Mouse (Mus musculus) stomach, embryonic 16.5 days (tissue): Measurements from ENCODE around the gene Tex48. TPM values are rescaled to one million over a fixed set of nuclear protein-coding genes. Genes with fewer than 3 reads are reported as not detected.

ENCODE experiments used
- ATAC-seq: fragments of 200-750 bp; cut with Nextera tagmentation; 2 replicates; pipeline ENCODE4 v1.8.0; 2017; ENCODE audit warnings: moderate number of reproducible peaks, moderate TSS enrichment; ENCODE audit not compliant: insufficient read depth, low FRiP score
- H3K27ac ChIP-seq: fragments of 300-500 bp; sonication (generic); 2 replicates; pipeline ENCODE4 v1.5.1; 2014; ENCODE audit warnings: low read length
- H3K27me3 ChIP-seq: fragments of 300-500 bp; sonication (generic); 2 replicates; pipeline ENCODE4 v1.6.1; 2014; ENCODE audit warnings: low read length, control low read depth, mixed read lengths; ENCODE audit not compliant: control insufficient read depth, insufficient read depth
- H3K36me3 ChIP-seq: fragments of 300-500 bp; sonication (generic); 2 replicates; pipeline ENCODE4 v1.6.1; 2014; ENCODE audit warnings: low read length; ENCODE audit not compliant: control insufficient read depth, insufficient read depth
- H3K4me1 ChIP-seq: fragments of 300-500 bp; sonication (generic); 2 replicates; pipeline ENCODE4 v1.6.1; 2014; ENCODE audit warnings: low read length, control low read depth, mixed read lengths; ENCODE audit not compliant: control insufficient read depth, insufficient read depth
- H3K4me2 ChIP-seq: fragments of 300-500 bp; sonication (generic); 2 replicates; pipeline ENCODE4 v1.6.1; 2014; ENCODE audit warnings: low read depth, low read length, mixed read lengths
- H3K4me3 ChIP-seq: fragments of 300-500 bp; sonication (generic); replicated peaks from 2 replicates; pipeline ENCODE4 v1.5.1; 2014; ENCODE audit warnings: mild to moderate bottlenecking, low read length
- H3K9ac ChIP-seq: fragments of 300-500 bp; sonication (generic); 2 replicates; pipeline ENCODE4 v1.6.1; 2014; ENCODE audit warnings: low read length
- H3K9me3 ChIP-seq: fragments of 300-500 bp; sonication (generic); replicated peaks from 2 replicates; pipeline ENCODE4 v1.6.1; 2016; ENCODE audit warnings: low read length, control low read depth; ENCODE audit not compliant: control insufficient read depth
- WGBS: fragments of 180-500 bp; shearing (Covaris S2); extraction: QIAGEN DNeasy Blood & Tissue Kit; methylation state at CpG from one replicate; pipeline ENCODE4 v1.1.7; 2014; 5-methylcytosine and 5-hydroxymethylcytosine counted together
- polyA plus RNA-seq: library from polyadenylated mRNA; unstranded; fragments of >200 nt; fragmentation: Nextera tagmentation; extraction: Ambion mirVana; gene quantifications from 2 replicates; pipeline ENCODE4 v1.2.1, GENCODE M21; 2015

The Tex48 gene
- polyA plus RNA-seq, 1 experiment from 2014 or later, result not detected

- no peak overlapping the region for H3K9ac ChIP-seq
- no peaks in the 10 kb centered on the region for H3K4me1 ChIP-seq
- no peak overlapping the region for H3K27ac ChIP-seq
- no peak overlapping the region for H3K4me3 ChIP-seq
- WGBS, result 86% methylated on average over 3 of the region's 3 CpGs
- H3K9me3 ChIP-seq, result no peaks in the 10 kb centered on the region
- H3K4me2 ChIP-seq, result no peak overlapping the region
- ATAC-seq, result no peak
- H3K36me3 ChIP-seq, result no peaks in the 10 kb centered on the region
- H3K27me3 ChIP-seq, result no peaks in the 10 kb centered on the region
These were observed 16.7 kb downstream of the Tex48 start for GRCm38 (mm10) chr4:63605545-63605944.

DNA sequence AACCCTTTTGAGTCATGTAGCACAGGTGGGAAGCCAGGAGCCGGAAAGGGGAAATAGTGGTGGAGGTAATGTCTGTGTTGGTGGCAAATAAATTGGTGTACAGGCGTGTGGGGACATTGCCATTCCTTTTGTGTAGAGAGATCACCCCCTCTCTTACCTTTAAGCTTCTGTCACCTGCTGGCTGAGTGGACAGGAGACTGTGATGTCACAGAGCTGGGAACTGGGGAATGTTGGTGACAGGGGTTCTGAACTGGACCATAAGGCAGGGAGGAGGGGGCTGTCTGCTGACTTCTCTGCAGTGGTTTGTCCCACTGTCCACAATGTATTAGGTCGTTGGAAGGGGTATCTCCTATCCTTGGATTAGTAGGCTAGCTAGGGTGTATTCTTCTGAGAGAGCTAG lies 17.3 kb downstream of the Tex48 start, which contains the start of gene Gm11213:
Gm11213 (minus strand) TSS at position 317 of the 400 bp plus-strand sequence.
- 76% methylated on average over 3 of the region's 3 CpGs for WGBS
- Histone ChIP-seq H3K9ac (no peak within 1 kb of the TSS), H3K9me3 (no peaks in the 10 kb centered on the region), H3K36me3 (no peaks in the 10 kb centered on the region), H3K27ac (no peak within 1 kb of the TSS), H3K4me3 (no peak within 1 kb of the TSS), H3K27me3 (no peaks in the 10 kb centered on the region), H3K4me1 (no peaks in the 10 kb centered on the region), H3K4me2 (no peak within 1 kb of the TSS)
- no peak for ATAC-seq

- no peak for ATAC-seq
- H3K9me3 ChIP-seq, result no peaks in the 10 kb centered on the region
- no peaks in the 10 kb centered on the region for H3K27me3 ChIP-seq
- no peaks in the 10 kb centered on the region for H3K36me3 ChIP-seq
- no peak overlapping the region for H3K27ac ChIP-seq
- no peak overlapping the region for H3K9ac ChIP-seq
- H3K4me2 ChIP-seq, result no peak overlapping the region
- no peak overlapping the region for H3K4me3 ChIP-seq
- no peaks in the 10 kb centered on the region for H3K4me1 ChIP-seq
These were observed 21.0 kb downstream of the Tex48 start for GRCm38 (mm10) chr4:63601263-63601662.

DNA sequence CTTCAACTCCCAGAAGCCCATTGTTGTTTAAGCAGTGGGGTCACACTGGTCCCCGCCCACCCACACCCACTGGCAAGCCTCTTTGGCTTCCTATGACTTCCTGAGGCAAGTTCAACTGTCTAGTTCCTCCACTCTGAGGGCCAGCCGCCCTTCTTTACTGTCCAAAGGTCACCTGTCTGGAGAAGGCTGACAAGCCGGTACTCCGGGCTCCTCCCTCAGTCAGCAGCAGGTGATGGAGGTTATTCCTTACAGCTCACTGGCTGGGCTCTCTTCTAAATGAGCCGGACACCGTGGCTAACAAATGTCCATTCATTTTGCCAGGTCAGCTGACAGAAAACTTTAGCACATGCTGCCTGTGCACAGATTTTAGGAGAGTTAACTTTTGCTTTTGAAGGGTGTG lies 21.4 kb downstream of the Tex48 start:
- H3K4me3 ChIP-seq, result no peak overlapping the region
- H3K27me3 ChIP-seq, result no peaks in the 10 kb centered on the region
- H3K4me1 ChIP-seq, result no peaks in the 10 kb centered on the region
- H3K27ac ChIP-seq, result no peak overlapping the region
- no peak overlapping the region for H3K4me2 ChIP-seq
- H3K9ac ChIP-seq, result no peak overlapping the region
- no peaks in the 10 kb centered on the region for H3K9me3 ChIP-seq
- no peaks in the 10 kb centered on the region for H3K36me3 ChIP-seq
- WGBS, result 52% methylated on average over 6 of the region's 6 CpGs
- peak; percentile 57 for ATAC-seq

DNA sequence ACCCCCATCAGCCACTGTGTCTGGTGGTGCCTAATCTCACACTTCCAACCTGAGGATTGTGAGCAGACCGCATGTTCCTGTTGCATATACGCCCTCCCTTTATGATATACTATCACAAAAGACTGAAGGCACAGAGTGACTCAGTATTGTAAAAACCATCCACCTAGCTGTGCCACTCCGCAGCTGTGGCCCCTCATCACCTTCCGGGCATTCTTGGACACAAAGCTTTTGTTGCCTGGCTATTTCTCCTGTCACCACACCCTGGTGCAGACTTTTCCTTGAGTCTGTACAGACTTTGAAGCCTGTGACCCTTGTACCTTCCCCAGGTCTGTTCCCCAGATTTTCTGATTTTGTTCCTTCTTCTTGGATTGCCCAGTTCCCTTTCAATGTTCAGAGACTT lies 26.2 kb downstream of the Tex48 start:
- no peaks in the 10 kb centered on the region for H3K36me3 ChIP-seq
- H3K9ac ChIP-seq, result no peak overlapping the region
- no peak overlapping the region for H3K4me3 ChIP-seq
- H3K4me1 ChIP-seq, result peaks cover 12% of the 10 kb centered on the region
- WGBS, result 88% methylated on average over 4 of the region's 4 CpGs
- H3K9me3 ChIP-seq, result no peaks in the 10 kb centered on the region
- H3K27ac ChIP-seq, result no peak overlapping the region
- H3K4me2 ChIP-seq, result no peak overlapping the region
- no peaks in the 10 kb centered on the region for H3K27me3 ChIP-seq
- no peak for ATAC-seq

GRCm38 (mm10) chr4:63595259-63595658 lies 27.0 kb downstream of the Tex48 start:
- Histone ChIP-seq H3K27ac (no peak overlapping the region), H3K27me3 (no peaks in the 10 kb centered on the region), H3K4me2 (no peak overlapping the region), H3K4me3 (no peak overlapping the region), H3K9ac (no peak overlapping the region), H3K36me3 (no peaks in the 10 kb centered on the region), H3K9me3 (no peaks in the 10 kb centered on the region), H3K4me1 (peaks cover 12% of the 10 kb centered on the region)
- WGBS, result 39% methylated on average over 10 of the region's 10 CpGs
- no peak for ATAC-seq

DNA sequence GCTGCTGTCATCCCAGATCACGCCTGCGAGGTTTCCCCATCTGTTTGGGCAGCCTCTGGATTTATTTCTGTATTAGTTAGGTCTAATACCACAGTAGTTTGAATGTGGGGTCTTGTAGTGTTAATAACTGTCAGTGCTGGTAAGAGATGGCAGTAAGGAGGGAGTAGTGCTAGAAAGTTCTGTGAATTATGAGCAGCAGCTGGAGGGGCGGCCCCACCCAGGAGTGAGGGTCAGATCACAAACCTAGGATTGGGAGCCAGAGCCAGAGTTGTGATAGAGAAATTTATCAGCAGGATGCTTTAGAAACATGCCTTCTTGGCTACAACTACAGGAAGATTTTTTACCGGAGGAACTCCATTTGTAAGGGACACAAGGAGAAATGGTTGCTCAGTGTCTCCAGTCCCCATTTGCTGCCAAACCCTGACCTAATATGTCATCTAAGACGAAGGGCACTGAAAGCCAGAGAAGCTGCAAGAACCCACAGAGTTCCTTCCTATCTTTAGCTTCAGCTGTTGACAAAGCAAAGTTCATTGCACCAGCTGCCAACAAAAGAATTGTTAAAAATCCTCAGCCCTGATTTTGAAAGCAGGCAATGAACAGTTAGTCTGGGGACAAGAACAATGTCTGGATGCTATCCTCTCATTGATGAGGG lies 27.6 kb downstream of the Tex48 start:
- no peak for ATAC-seq
- Histone ChIP-seq H3K4me1 (peaks cover 12% of the 10 kb centered on the region), H3K9me3 (no peaks in the 10 kb centered on the region), H3K36me3 (no peaks in the 10 kb centered on the region), H3K27ac (peak overlapping the region; percentile 34; the same call in 1 of the 2 replicates), H3K9ac (no peak overlapping the region), H3K27me3 (no peaks in the 10 kb centered on the region), H3K4me3 (no peak overlapping the region), H3K4me2 (no peak overlapping the region)
- 46% methylated on average over 5 of the region's 5 CpGs for WGBS

DNA sequence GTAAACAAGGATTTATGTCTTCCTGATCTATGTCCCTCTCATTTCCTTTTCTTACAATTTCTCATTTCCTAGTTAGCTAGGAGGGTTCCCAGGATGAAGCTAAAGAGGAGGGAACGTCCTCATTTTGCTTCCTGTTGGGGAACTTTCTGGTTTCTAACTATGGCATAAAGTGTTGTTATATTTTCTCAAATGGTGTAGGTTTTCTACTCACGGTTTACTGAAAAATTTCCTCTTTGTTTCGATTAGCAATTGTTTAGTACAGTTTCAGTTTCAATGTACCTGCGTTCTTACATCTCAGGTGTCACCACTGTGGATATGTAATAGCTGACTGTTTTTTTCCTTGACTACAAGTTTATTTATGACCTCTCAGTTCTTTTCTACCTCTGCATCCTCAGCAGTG lies 31.7 kb downstream of the Tex48 start:
- H3K27me3 ChIP-seq, result no peaks in the 10 kb centered on the region
- ATAC-seq, result no peak
- 81% methylated on average over 4 of the region's 4 CpGs for WGBS
- H3K9ac ChIP-seq, result no peak overlapping the region
- H3K4me3 ChIP-seq, result no peak overlapping the region
- H3K27ac ChIP-seq, result no peak overlapping the region
- H3K9me3 ChIP-seq, result no peaks in the 10 kb centered on the region
- H3K4me2 ChIP-seq, result no peak overlapping the region
- H3K4me1 ChIP-seq, result peaks cover 12% of the 10 kb centered on the region
- H3K36me3 ChIP-seq, result no peaks in the 10 kb centered on the region

GRCm38 (mm10) chr4:63589987-63590386 lies 32.2 kb downstream of the Tex48 start:
- Histone ChIP-seq H3K9ac (no peak overlapping the region), H3K27me3 (no peaks in the 10 kb centered on the region), H3K4me2 (no peak overlapping the region), H3K27ac (no peak overlapping the region), H3K4me1 (peaks cover 7% of the 10 kb centered on the region), H3K9me3 (no peaks in the 10 kb centered on the region), H3K4me3 (no peak overlapping the region), H3K36me3 (no peaks in the 10 kb centered on the region)
- ATAC-seq, result no peak
- WGBS, result 77% methylated on average over 7 of the region's 7 CpGs
